Mouse (Mus musculus): Measurements from ENCODE around the gene Btbd9. TPM values are rescaled to one million over a fixed set of nuclear protein-coding genes. Genes with fewer than 3 reads are reported as not detected.

The Btbd9 gene
- polyA plus RNA-seq, 1 experiment = 31.2 TPM

- no peaks in the 10 kb centered on the region for H3K4me1 ChIP-seq (ENCODE audit: control insufficient read depth, insufficient read depth, insufficient read length, low read length)
Observed at GRCm38 (mm10) chr17:30460727-30461349, 115.5 kb downstream of the Btbd9 start.

GRCm38 (mm10) chr17:30459706-30460105 is 116.6 kb downstream of the Btbd9 start:
- no peaks in the 10 kb centered on the region for H3K27me3 ChIP-seq (ENCODE audit: control insufficient read depth, insufficient read depth, low read length)
- no peak overlapping the region for H3K27ac ChIP-seq (ENCODE audit: insufficient read depth, low read depth, low read length)
- no peak overlapping the region for H3K4me3 ChIP-seq (ENCODE audit: low read depth, low read length)
- H3K36me3 ChIP-seq (ENCODE audit: control insufficient read depth, insufficient read depth, low read length) = peaks cover 2% of the 10 kb centered on the region; the same call in 1 of the 2 replicates
- H3K4me1 ChIP-seq (ENCODE audit: control insufficient read depth, insufficient read depth, insufficient read length, low read length) = no peaks in the 10 kb centered on the region
- whole genome bisulfite sequencing = 92% methylated on average over 5 of the region's 5 CpGs
- TF ChIP-seq POLR2A (IDR thresholded peaks at IDR 0.05; ENCODE audit: low read depth, low read length) = no peak
- TF ChIP-seq CTCF (IDR thresholded peaks at IDR 0.05; ENCODE audit: extremely low read depth, insufficient read length, insufficient replicate concordance, low read depth, low read length) = no peak

More at GRCm38 (mm10) chr17:30460727-30461349, 115.5 kb downstream of the Btbd9 start:
- WGBS = 89% methylated on average over 2 of the region's 2 CpGs
- Histone ChIP-seq H3K36me3 (ENCODE audit: control insufficient read depth, insufficient read depth, low read length) (peaks cover 2% of the 10 kb centered on the region; the same call in 1 of the 2 replicates), H3K27ac (ENCODE audit: insufficient read depth, low read depth, low read length) (no peak overlapping the region), H3K27me3 (ENCODE audit: control insufficient read depth, insufficient read depth, low read length) (no peaks in the 10 kb centered on the region), H3K4me3 (ENCODE audit: low read depth, low read length) (no peak overlapping the region)
- TF ChIP-seq POLR2A (IDR thresholded peaks at IDR 0.05; ENCODE audit: low read depth, low read length) (no peak), CTCF (IDR thresholded peaks at IDR 0.05; ENCODE audit: extremely low read depth, insufficient read length, insufficient replicate concordance, low read depth, low read length) (no peak)

GRCm38 (mm10) chr17:30458926-30459325 is 117.4 kb downstream of the Btbd9 start:
- Histone ChIP-seq H3K27me3 (ENCODE audit: control insufficient read depth, insufficient read depth, low read length) (no peaks in the 10 kb centered on the region), H3K27ac (ENCODE audit: insufficient read depth, low read depth, low read length) (0 out of 2 replicates have a peak overlapping the region, but pooled peaks have one; percentile 5), H3K4me3 (ENCODE audit: low read depth, low read length) (no peak overlapping the region), H3K4me1 (ENCODE audit: control insufficient read depth, insufficient read depth, insufficient read length, low read length) (no peaks in the 10 kb centered on the region), H3K36me3 (ENCODE audit: control insufficient read depth, insufficient read depth, low read length) (peaks cover 2% of the 10 kb centered on the region; the same call in 1 of the 2 replicates)
- TF ChIP-seq CTCF (IDR thresholded peaks at IDR 0.05; ENCODE audit: extremely low read depth, insufficient read length, insufficient replicate concordance, low read depth, low read length) = no peak
- no peak for TF ChIP-seq POLR2A (IDR thresholded peaks at IDR 0.05; ENCODE audit: low read depth, low read length)
- 87% methylated on average over 5 of the region's 5 CpGs for WGBS

- TF ChIP-seq CTCF (IDR thresholded peaks at IDR 0.05; ENCODE audit: extremely low read depth, insufficient read length, insufficient replicate concordance, low read depth, low read length) (no peak), POLR2A (IDR thresholded peaks at IDR 0.05; ENCODE audit: low read depth, low read length) (no peak)
- H3K27me3 ChIP-seq (ENCODE audit: control insufficient read depth, insufficient read depth, low read length) = no peaks in the 10 kb centered on the region
- H3K4me1 ChIP-seq (ENCODE audit: control insufficient read depth, insufficient read depth, insufficient read length, low read length) = no peaks in the 10 kb centered on the region
- H3K27ac ChIP-seq (ENCODE audit: insufficient read depth, low read depth, low read length) = 0 out of 2 replicates have a peak overlapping the region, but pooled peaks have one; percentile 5
- H3K36me3 ChIP-seq (ENCODE audit: control insufficient read depth, insufficient read depth, low read length) = peaks cover 2% of the 10 kb centered on the region; the same call in 1 of the 2 replicates
- 75% methylated on average over 3 of the region's 3 CpGs for WGBS
- no peak overlapping the region for H3K4me3 ChIP-seq (ENCODE audit: low read depth, low read length)
Observed at GRCm38 (mm10) chr17:30458301-30458700, 118.0 kb downstream of the Btbd9 start.

- Histone ChIP-seq H3K36me3 (ENCODE audit: control insufficient read depth, insufficient read depth, low read length) (no peaks in the 10 kb centered on the region), H3K27ac (ENCODE audit: insufficient read depth, low read depth, low read length) (no peak overlapping the region), H3K4me1 (ENCODE audit: control insufficient read depth, insufficient read depth, insufficient read length, low read length) (no peaks in the 10 kb centered on the region), H3K27me3 (ENCODE audit: control insufficient read depth, insufficient read depth, low read length) (no peaks in the 10 kb centered on the region), H3K4me3 (ENCODE audit: low read depth, low read length) (no peak overlapping the region)
- TF ChIP-seq CTCF (IDR thresholded peaks at IDR 0.05; ENCODE audit: extremely low read depth, insufficient read length, insufficient replicate concordance, low read depth, low read length) (no peak), POLR2A (IDR thresholded peaks at IDR 0.05; ENCODE audit: low read depth, low read length) (no peak)
- 80% methylated on average over 7 of the region's 7 CpGs for WGBS
Observed at GRCm38 (mm10) chr17:30457486-30457885, 118.8 kb downstream of the Btbd9 start.

GRCm38 (mm10) chr17:30456293-30456692 is 120.0 kb downstream of the Btbd9 start:
- H3K36me3 ChIP-seq (ENCODE audit: control insufficient read depth, insufficient read depth, low read length) = no peaks in the 10 kb centered on the region
- no peak overlapping the region for H3K27ac ChIP-seq (ENCODE audit: insufficient read depth, low read depth, low read length)
- H3K4me1 ChIP-seq (ENCODE audit: control insufficient read depth, insufficient read depth, insufficient read length, low read length) = no peaks in the 10 kb centered on the region
- TF ChIP-seq POLR2A (IDR thresholded peaks at IDR 0.05; ENCODE audit: low read depth, low read length) = no peak
- TF ChIP-seq CTCF (IDR thresholded peaks at IDR 0.05; ENCODE audit: extremely low read depth, insufficient read length, insufficient replicate concordance, low read depth, low read length) = no peak
- no peaks in the 10 kb centered on the region for H3K27me3 ChIP-seq (ENCODE audit: control insufficient read depth, insufficient read depth, low read length)
- 78% methylated on average over 12 of the region's 12 CpGs for WGBS
- no peak overlapping the region for H3K4me3 ChIP-seq (ENCODE audit: low read depth, low read length)

- Histone ChIP-seq H3K36me3 (ENCODE audit: control insufficient read depth, insufficient read depth, low read length) (no peaks in the 10 kb centered on the region), H3K27ac (ENCODE audit: insufficient read depth, low read depth, low read length) (no peak overlapping the region), H3K4me1 (ENCODE audit: control insufficient read depth, insufficient read depth, insufficient read length, low read length) (no peaks in the 10 kb centered on the region), H3K27me3 (ENCODE audit: control insufficient read depth, insufficient read depth, low read length) (no peaks in the 10 kb centered on the region), H3K4me3 (ENCODE audit: low read depth, low read length) (no peak overlapping the region)
- TF ChIP-seq CTCF (IDR thresholded peaks at IDR 0.05; ENCODE audit: extremely low read depth, insufficient read length, insufficient replicate concordance, low read depth, low read length) (peak; percentile 13; the same call in 1 of the 2 replicates), POLR2A (IDR thresholded peaks at IDR 0.05; ENCODE audit: low read depth, low read length) (no peak)
- 28% methylated on average over 3 of the region's 3 CpGs for WGBS
Observed at GRCm38 (mm10) chr17:30454862-30455243, 121.4 kb downstream of the Btbd9 start.

Measured in small intestine, adult 2 months (tissue).